Mouse (Mus musculus) MEL (cell line): ENCODE measurements around the gene Ppp1r27. TPM values are rescaled to one million over a fixed set of nuclear protein-coding genes. Genes with fewer than 3 reads are reported as not detected.

Experiments used
- DNase-seq: peaks from one replicate; pipeline ENCODE4 v3.0.0; 2011; ENCODE audit warnings: low read depth, low spot score
- H3K27ac ChIP-seq: 2 replicates; pipeline ENCODE4 v1.5.1; 2012; ENCODE audit warnings: low read depth, mild to moderate bottlenecking, control low read depth, low read length, moderate library complexity; ENCODE audit not compliant: control insufficient read depth
- H3K27me3 ChIP-seq, 2 experiments: fragments of 150-350 bp in 1 of 2; sonication (generic) in 1 of 2; 2 replicates each; pipeline ENCODE4 v1.6.1; 2012; ENCODE audit warnings: low read length in 2 of 2, mild to moderate bottlenecking in 2 of 2, improper control_type of control experiment in 1 of 2, moderate library complexity in 1 of 2; ENCODE audit not compliant: insufficient read depth in 2 of 2, control insufficient read depth in 1 of 2
- H3K36me3 ChIP-seq, 2 experiments: 2 replicates each; pipeline ENCODE4 v1.6.1; 2012 to 2014; ENCODE audit warnings: low read length in 2 of 2, improper control_type of control experiment in 1 of 2, inconsistent platforms in 1 of 2, mild to moderate bottlenecking in 1 of 2; ENCODE audit not compliant: insufficient read depth in 2 of 2, control insufficient read depth in 1 of 2
- H3K4me1 ChIP-seq, 2 experiments: fragments of 150-350 bp in 1 of 2; sonication (generic) in 1 of 2; 2 replicates each; pipeline ENCODE4 v1.6.1; 2012; ENCODE audit warnings: low read length in 2 of 2, improper control_type of control experiment in 1 of 2, mild to moderate bottlenecking in 1 of 2; ENCODE audit not compliant: insufficient read depth in 2 of 2, control insufficient read depth in 1 of 2
- H3K4me3 ChIP-seq, 2 experiments: fragments of 150-350 bp in 1 of 2; sonication (generic) in 1 of 2; 2 replicates each; pipeline ENCODE4 v1.5.1; 2012; ENCODE audit warnings: low read depth in 2 of 2, low read length in 2 of 2, mild to moderate bottlenecking in 2 of 2, moderate library complexity in 2 of 2, control low read depth in 1 of 2, improper control_type of control experiment in 1 of 2; ENCODE audit not compliant: control insufficient read depth in 1 of 2, insufficient read depth in 1 of 2
- H3K79me2 ChIP-seq: 2 replicates; pipeline ENCODE4 v1.6.1; 2012; ENCODE audit warnings: mild to moderate bottlenecking, low read length, moderate library complexity; ENCODE audit not compliant: control insufficient read depth, poor library complexity, insufficient read depth
- H3K9ac ChIP-seq: 2 replicates; pipeline ENCODE4 v1.6.1; 2012; ENCODE audit warnings: low read depth, mild to moderate bottlenecking, control low read depth, low read length, moderate library complexity; ENCODE audit not compliant: control insufficient read depth, poor library complexity, severe bottlenecking
- H3K9me3 ChIP-seq: fragments of 150-350 bp; sonication (generic); replicated peaks from 2 replicates; pipeline ENCODE4 v1.6.1; 2012; ENCODE audit warnings: mild to moderate bottlenecking, low read length, improper control_type of control experiment, moderate library complexity; ENCODE audit not compliant: insufficient read depth
- BHLHE40 ChIP-seq: IDR thresholded peaks from 2 replicates; pipeline ENCODE4 v1.6.1; 2012; ENCODE audit warnings: low read depth, mild to moderate bottlenecking, inconsistent platforms, low read length, improper control_type of control experiment, borderline replicate concordance
- CHD1 ChIP-seq: IDR thresholded peaks from 2 replicates; pipeline ENCODE4 v1.6.1; 2012; ENCODE audit warnings: low read depth, mild to moderate bottlenecking, inconsistent platforms, low read length, improper control_type of control experiment
- CHD2 ChIP-seq: IDR thresholded peaks from 2 replicates; pipeline ENCODE4 v1.6.1; 2011; ENCODE audit warnings: low read length, improper control_type of control experiment
- CTCF ChIP-seq, 3 experiments: IDR thresholded peaks in 2 of 3; conservative IDR thresholded peaks in 1 of 3; 2 replicates each; pipeline ENCODE4 v1.5.1; 2011 to 2012; ENCODE audit warnings: low read length in 3 of 3, low read depth in 2 of 3, mild to moderate bottlenecking in 2 of 3, improper control_type of control experiment in 1 of 3, inconsistent platforms in 1 of 3, mixed read lengths in 1 of 3, moderate library complexity in 1 of 3; ENCODE audit not compliant: control insufficient read depth in 1 of 3, insufficient read depth in 1 of 3, poor library complexity in 1 of 3, severe bottlenecking in 1 of 3
- ELF1 ChIP-seq: IDR thresholded peaks from 2 replicates; pipeline ENCODE4 v1.6.1; 2014; ENCODE audit warnings: low read depth, mild to moderate bottlenecking, inconsistent platforms, low read length, improper control_type of control experiment, moderate library complexity
- EP300 ChIP-seq, 2 experiments: IDR thresholded peaks; 2 replicates each; pipeline ENCODE4 v1.6.1; 2011; ENCODE audit warnings: improper control_type of control experiment in 2 of 2, low read length in 2 of 2, low read depth in 1 of 2, mild to moderate bottlenecking in 1 of 2
- GATA1 ChIP-seq: IDR thresholded peaks from 2 replicates; pipeline ENCODE4 v1.6.1; 2011; ENCODE audit warnings: low read depth, low read length, improper control_type of control experiment
- HCFC1 ChIP-seq: IDR thresholded peaks from 2 replicates; pipeline ENCODE4 v1.6.1; 2012; ENCODE audit warnings: low read depth, mild to moderate bottlenecking, inconsistent platforms, low read length, improper control_type of control experiment, moderate library complexity
- JUND ChIP-seq: IDR thresholded peaks from 2 replicates; pipeline ENCODE4 v1.6.1; 2011; ENCODE audit warnings: low read depth, mild to moderate bottlenecking, improper control_type of control experiment, low read length
- KAT2A ChIP-seq: conservative IDR thresholded peaks from 2 replicates; pipeline ENCODE4 v1.6.1; 2012; ENCODE audit warnings: low read depth, low read length, improper control_type of control experiment, inconsistent platforms
- MAX ChIP-seq: IDR thresholded peaks from 2 replicates; pipeline ENCODE4 v1.6.1; 2011; ENCODE audit warnings: low read length, improper control_type of control experiment
- MXI1 ChIP-seq: IDR thresholded peaks from 2 replicates; pipeline ENCODE4 v1.6.1; 2011; ENCODE audit warnings: mild to moderate bottlenecking, low read depth, low read length, improper control_type of control experiment
- MYC ChIP-seq: IDR thresholded peaks from 2 replicates; pipeline ENCODE4 v1.6.1; 2011; ENCODE audit warnings: low read depth, mild to moderate bottlenecking, low read length, improper control_type of control experiment, moderate library complexity
- NELFE ChIP-seq: IDR thresholded peaks from 2 replicates; pipeline ENCODE4 v1.6.1; 2011; ENCODE audit warnings: low read depth, low read length, improper control_type of control experiment
- NRF1 ChIP-seq: IDR thresholded peaks from 2 replicates; pipeline ENCODE4 v1.6.1; 2014; ENCODE audit warnings: low read depth, mild to moderate bottlenecking, inconsistent platforms, low read length, improper control_type of control experiment, moderate library complexity; ENCODE audit not compliant: poor library complexity, insufficient read depth, severe bottlenecking
- POLR2A ChIP-seq, 2 experiments: IDR thresholded peaks; 2 replicates each; pipeline ENCODE4 v1.6.1; 2011 to 2012; ENCODE audit warnings: low read length in 2 of 2, mild to moderate bottlenecking in 2 of 2, control low read depth in 1 of 2, improper control_type of control experiment in 1 of 2, low read depth in 1 of 2, moderate library complexity in 1 of 2; ENCODE audit not compliant: control insufficient read depth in 1 of 2, insufficient read depth in 1 of 2, poor library complexity in 1 of 2
- RAD21 ChIP-seq: IDR thresholded peaks from 2 replicates; pipeline ENCODE4 v1.6.1; 2011; ENCODE audit warnings: mild to moderate bottlenecking, low read depth, low read length, improper control_type of control experiment
- RCOR1 ChIP-seq: IDR thresholded peaks from 2 replicates; pipeline ENCODE4 v1.6.1; 2012; ENCODE audit warnings: low read depth, mild to moderate bottlenecking, inconsistent platforms, low read length, improper control_type of control experiment
- SMC3 ChIP-seq: IDR thresholded peaks from 2 replicates; pipeline ENCODE4 v1.6.1; 2011; ENCODE audit warnings: low read depth, low read length, improper control_type of control experiment
- TAL1 ChIP-seq: IDR thresholded peaks from 2 replicates; pipeline ENCODE4 v1.6.1; 2012; ENCODE audit warnings: mild to moderate bottlenecking, inconsistent platforms, low read length, moderate library complexity, mixed read lengths
- TBP ChIP-seq: IDR thresholded peaks from 2 replicates; pipeline ENCODE4 v1.8.0; 2011; ENCODE audit warnings: low read depth, low read length, improper control_type of control experiment
- UBTF ChIP-seq: IDR thresholded peaks from 2 replicates; pipeline ENCODE4 v1.6.1; 2012; ENCODE audit warnings: low read depth, mild to moderate bottlenecking, inconsistent platforms, low read length, improper control_type of control experiment, moderate library complexity, borderline replicate concordance; ENCODE audit not compliant: insufficient read depth
- USF1 ChIP-seq: IDR thresholded peaks from 2 replicates; pipeline ENCODE4 v1.6.1; 2014; ENCODE audit warnings: low read depth, mild to moderate bottlenecking, inconsistent platforms, low read length, improper control_type of control experiment, moderate library complexity
- USF2 ChIP-seq, 2 experiments: IDR thresholded peaks; 2 replicates each; pipeline ENCODE4 v1.6.1; 2011 to 2012; ENCODE audit warnings: improper control_type of control experiment in 2 of 2, low read length in 2 of 2, borderline replicate concordance in 1 of 2, inconsistent platforms in 1 of 2, low read depth in 1 of 2, mild to moderate bottlenecking in 1 of 2; ENCODE audit not compliant: insufficient read depth in 1 of 2
- ZKSCAN1 ChIP-seq: IDR thresholded peaks from 2 replicates; pipeline ENCODE4 v1.6.1; 2012; ENCODE audit warnings: low read depth, mild to moderate bottlenecking, inconsistent platforms, low read length, improper control_type of control experiment, moderate library complexity
- ZNF384 ChIP-seq: IDR thresholded peaks from 2 replicates; pipeline ENCODE4 v1.6.1; 2012; ENCODE audit warnings: low read depth, mild to moderate bottlenecking, inconsistent platforms, low read length, improper control_type of control experiment
- polyA plus RNA-seq, 2 experiments: library from polyadenylated mRNA; stranded (reverse) in 1 of 2; unstranded in 1 of 2; fragments of >175 nt in 1 of 2; fragments of >200 nt in 1 of 2; gene quantifications; 2 replicates each; pipeline versions ENCODE4 v1.2.1 to v1.2.4; 2012; ENCODE audit warnings: low replicate concordance in 2 of 2, low read depth in 1 of 2; ENCODE audit not compliant: insufficient read length in 2 of 2, insufficient read depth in 1 of 2, missing spikeins in 1 of 2
- total RNA-seq: library from RNA; depleted of rRNA; stranded (reverse); fragments of 300-350 nt; gene quantifications from 2 replicates; pipeline ENCODE4 v1.2.3, GENCODE M21; 2012

Gene Ppp1r27
- total and polyA plus RNA-seq, 3 experiments = not detected

DNA sequence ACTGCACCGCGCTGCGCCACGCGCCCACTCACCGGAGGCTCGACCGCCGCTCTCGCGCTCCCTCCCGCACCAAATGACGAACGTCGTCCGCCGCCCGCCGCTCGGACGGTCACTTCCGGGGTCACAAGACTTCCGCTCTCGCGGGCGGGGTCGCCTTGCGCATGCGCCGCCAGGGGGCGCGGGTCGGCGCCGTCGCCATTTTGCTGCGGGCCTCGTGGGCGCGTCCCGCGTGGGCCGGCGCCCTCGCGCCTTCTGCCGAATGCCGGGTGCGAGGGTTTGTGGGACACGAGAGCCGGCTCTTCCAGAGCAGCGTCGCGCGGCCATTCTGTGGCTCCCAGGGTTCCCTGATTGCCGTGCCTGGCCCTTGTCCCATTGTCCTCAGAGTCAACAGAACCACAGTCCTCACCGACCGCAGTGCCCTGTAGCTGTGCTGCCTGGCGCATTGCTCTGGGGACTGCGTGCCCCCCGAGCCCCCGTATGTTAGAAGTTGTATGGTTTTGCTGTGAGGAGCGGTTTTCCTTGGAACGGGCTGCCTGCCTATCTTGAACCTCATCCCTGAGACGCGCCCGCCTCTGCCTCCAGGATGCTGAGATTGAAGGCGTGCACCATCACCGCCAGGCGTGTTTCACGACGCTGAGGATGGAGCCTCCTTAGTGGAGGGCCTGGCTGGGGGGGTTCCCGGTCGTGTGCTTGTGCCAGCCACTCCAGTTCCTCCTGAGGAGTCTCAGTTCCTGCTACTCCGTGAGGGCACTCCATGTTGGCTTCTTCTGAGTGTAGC, 30.7 kb upstream of the Ppp1r27 start, which contains the start of gene Arhgdia (continued):
- TF ChIP-seq HCFC1 (peak; percentile 85), POLR2A (IDR thresholded peaks at IDR 0.05; ENCODE audit: control insufficient read depth in 1 of 2, insufficient read depth in 1 of 2, low read depth in 1 of 2, low read length in 2 of 2, poor library complexity in 1 of 2) (peak; percentile 79 to 89), UBTF (0 out of 2 replicates have a peak, but pooled peaks have one; percentile 8), NELFE (peak; percentile 94)
- TF ChIP-seq, all 39 proteins: peak for 23

DNA sequence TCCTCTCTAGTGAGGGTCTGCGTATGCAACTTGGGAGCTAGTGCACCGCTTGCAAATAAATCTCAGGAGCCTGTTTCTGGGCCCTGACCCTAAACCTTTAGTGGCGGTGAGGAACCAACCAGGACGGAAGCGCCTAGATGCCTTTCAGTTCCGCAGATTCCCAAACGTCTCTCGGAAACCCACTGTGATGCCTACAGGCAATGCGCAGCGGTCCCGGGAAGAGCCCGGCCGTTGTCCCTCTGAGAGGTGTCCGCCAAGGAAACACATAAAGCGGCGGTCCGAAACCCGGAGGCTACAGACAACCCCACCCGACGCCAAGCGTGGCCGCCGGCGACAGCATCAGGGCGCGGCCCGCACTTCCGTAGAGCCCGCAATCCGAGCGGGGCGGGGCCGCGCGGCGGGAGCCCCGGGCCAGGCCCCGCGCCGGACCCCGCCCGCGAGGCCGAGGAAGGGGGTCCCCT, 30.0 kb upstream of the Ppp1r27 start:
- Histone ChIP-seq H3K79me2 (peaks cover 35% of the 10 kb centered on the region), H3K4me1 (peaks cover 5 to 18% of the 10 kb centered on the region in 2 experiments), H3K4me3 (peak overlapping the region; percentile 76 to 94), H3K9ac (peak overlapping the region; percentile 84), H3K27ac (peak overlapping the region; percentile 67), H3K9me3 (no peaks in the 10 kb centered on the region), H3K36me3 (peaks cover 4 to 12% of the 10 kb centered on the region in 2 experiments; a peak in 3 of 4 replicates), H3K27me3 (no peaks in the 10 kb centered on the region)
- DNase-seq = peak; percentile 65
- TF ChIP-seq ZKSCAN1 (no peak), USF1 (no peak), SMC3 (no peak), CHD2 (no peak), KAT2A (no peak), CHD1 (no peak), ZNF384 (no peak), MXI1 (no peak; the same call in 1 of the 2 replicates), GATA1 (no peak), CTCF (IDR thresholded peaks at IDR 0.05 in 2 of 3, conservative IDR thresholded peaks at IDR 0.05 in 1 of 3; ENCODE audit: control insufficient read depth in 1 of 3, insufficient read depth in 1 of 3, low read depth in 2 of 3, low read length in 3 of 3, poor library complexity in 1 of 3, severe bottlenecking in 1 of 3) (no peak), MYC (no peak), UBTF (peak; percentile 86; the same call in 1 of the 2 replicates), MAX (no peak), NRF1 (no peak), TBP (0 out of 2 replicates have a peak, but pooled peaks have one; percentile 29), EP300 (IDR thresholded peaks at IDR 0.05; ENCODE audit: low read depth in 1 of 2, low read length in 2 of 2) (no peak), USF2 (IDR thresholded peaks at IDR 0.05; ENCODE audit: borderline replicate concordance in 1 of 2, insufficient read depth in 1 of 2, low read depth in 1 of 2, low read length in 2 of 2) (no peak), POLR2A (IDR thresholded peaks at IDR 0.05; ENCODE audit: control insufficient read depth in 1 of 2, insufficient read depth in 1 of 2, low read depth in 1 of 2, low read length in 2 of 2, poor library complexity in 1 of 2) (peak in 1 of 2 experiments; percentile 48; a peak in 1 of 4 replicates), ELF1 (no peak), JUND (no peak), RCOR1 (no peak), BHLHE40 (no peak), TAL1 (no peak), RAD21 (no peak)
